Mouse (Mus musculus) embryonic facial prominence, embryonic 12.5 days (tissue): Measurements from ENCODE around the gene Gm8765. TPM values are rescaled to one million over a fixed set of nuclear protein-coding genes. Genes with fewer than 3 reads are reported as not detected.
"Not testable (repeated sequence)": the region's sequence is repeated elsewhere in the genome, so short reads cannot be mapped to it uniquely, and the experiment has no call there.

Experiments used
- ATAC-seq: fragments of 200-750 bp; cut with Nextera tagmentation; 2 replicates; pipeline ENCODE4 v1.8.0; 2017; ENCODE audit not compliant: insufficient number of reproducible peaks, insufficient read depth, low FRiP score, low TSS enrichment
- H3K27ac ChIP-seq: fragments of 300-500 bp; sonication (generic); 2 replicates; pipeline ENCODE4 v1.5.1; 2016; ENCODE audit warnings: mild to moderate bottlenecking
- H3K27me3 ChIP-seq: fragments of 300-500 bp; sonication (generic); 2 replicates; pipeline ENCODE4 v1.6.1; 2016; ENCODE audit warnings: mild to moderate bottlenecking, moderate library complexity
- H3K36me3 ChIP-seq: fragments of 300-500 bp; sonication (generic); 2 replicates; pipeline ENCODE4 v1.6.1; 2016; ENCODE audit warnings: mild to moderate bottlenecking
- H3K4me1 ChIP-seq: fragments of 300-500 bp; sonication (generic); 2 replicates; pipeline ENCODE4 v1.6.1; 2016
- H3K4me2 ChIP-seq: fragments of 300-500 bp; sonication (generic); replicated peaks from 2 replicates; pipeline ENCODE4 v1.6.1; 2016; ENCODE audit warnings: mild to moderate bottlenecking, moderate library complexity
- H3K4me3 ChIP-seq: fragments of 300-500 bp; sonication (generic); 2 replicates; pipeline ENCODE4 v1.5.1; 2016; ENCODE audit warnings: mild to moderate bottlenecking
- H3K9ac ChIP-seq: fragments of 300-500 bp; sonication (generic); 2 replicates; pipeline ENCODE4 v1.6.1; 2016; ENCODE audit warnings: mild to moderate bottlenecking, moderate library complexity
- H3K9me3 ChIP-seq: fragments of 300-500 bp; sonication (generic); 2 replicates; pipeline ENCODE4 v1.6.1; 2016; ENCODE audit warnings: mild to moderate bottlenecking, moderate library complexity
- WGBS: fragments of 180-500 bp; shearing (Covaris S2); methylation state at CpG from one replicate; pipeline ENCODE4 v1.1.7; 2016; 5-methylcytosine and 5-hydroxymethylcytosine counted together
- microRNA-seq: library from miRNA; unstranded; fragments of <30 nt; microRNA quantifications from one replicate; pipeline ENCODE4, GENCODE M21; 2017
- polyA plus RNA-seq: library from polyadenylated mRNA; unstranded; fragments of >200 nt; fragmentation: Nextera tagmentation; extraction: Ambion mirVana; gene quantifications from 2 replicates; pipeline ENCODE4 v1.2.1, GENCODE M21; 2016

Gm8765 gene
- polyA plus RNA-seq, result not detected in 2 replicates

- WGBS, result 12% methylated on average over 1 of the region's 2 CpGs
- ATAC-seq, H3K4me1 ChIP-seq, H3K27ac ChIP-seq, H3K4me3 ChIP-seq, H3K9ac ChIP-seq, H3K36me3 ChIP-seq, H3K9me3 ChIP-seq, H3K4me2 ChIP-seq, H3K27me3 ChIP-seq: not testable (repeated sequence)
Measured at GRCm38 (mm10) chr13:50698012-50698411, at the start of gene Gm8765. Gene Gm8765, plus strand, starts transcription at chr13:50698312.

DNA sequence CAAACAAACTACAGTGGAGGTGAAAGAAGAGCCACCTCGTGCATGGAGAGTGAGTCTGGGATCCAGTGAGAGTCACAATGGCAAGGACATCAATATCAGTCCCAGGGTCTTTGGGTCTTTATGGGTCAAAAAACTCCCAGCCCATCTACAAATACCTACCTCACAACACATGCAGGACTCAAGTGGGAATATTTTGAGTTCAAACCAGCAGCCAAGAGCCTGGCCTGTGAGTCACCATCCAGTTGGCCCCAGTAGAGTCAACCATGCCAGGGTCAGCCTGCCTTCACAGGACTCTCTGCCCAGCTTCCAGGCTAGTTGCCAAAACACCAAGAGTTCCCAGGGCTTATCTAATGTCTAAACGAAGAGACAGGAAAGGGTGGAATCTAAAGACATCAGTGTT lies 49.3 kb upstream of the Gm8765 start:
- H3K4me3 ChIP-seq, H3K4me1 ChIP-seq, H3K4me2 ChIP-seq, ATAC-seq, H3K27me3 ChIP-seq, H3K27ac ChIP-seq, H3K9ac ChIP-seq, H3K9me3 ChIP-seq, H3K36me3 ChIP-seq: not testable (repeated sequence)
- 80% methylated on average over 2 of the region's 2 CpGs for WGBS

GRCm38 (mm10) chr13:50750282-50750681 lies 52.2 kb downstream of the Gm8765 start:
- not testable (repeated sequence) for H3K27me3 ChIP-seq, H3K9me3 ChIP-seq, H3K4me1 ChIP-seq, H3K4me3 ChIP-seq, H3K9ac ChIP-seq, ATAC-seq, H3K27ac ChIP-seq, H3K36me3 ChIP-seq, H3K4me2 ChIP-seq

DNA sequence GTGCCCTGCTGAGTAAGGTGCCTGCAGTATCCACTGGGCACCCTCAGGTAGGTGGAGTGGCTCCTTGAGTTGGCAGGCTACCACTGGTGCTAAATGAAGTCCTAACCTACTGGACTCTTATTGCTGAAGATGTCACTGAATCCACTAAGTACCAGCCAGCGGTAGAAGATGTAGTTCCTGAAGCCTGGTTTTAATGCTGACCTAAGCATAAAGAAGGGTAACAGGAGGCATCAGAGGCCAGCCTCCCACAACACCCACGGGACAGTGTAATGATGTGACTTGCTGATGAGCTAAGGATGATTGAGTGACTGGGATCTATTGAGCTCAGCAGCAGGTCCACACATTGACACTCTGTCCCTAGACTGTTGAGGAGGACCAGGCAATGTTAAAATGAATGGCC lies 53.6 kb downstream of the Gm8765 start:
- Histone ChIP-seq H3K27ac (no peak overlapping the region), H3K27me3 (no peaks in the 10 kb centered on the region), H3K4me2 (no peak overlapping the region), H3K9me3 (no peaks in the 10 kb centered on the region), H3K9ac (no peak overlapping the region), H3K36me3 (no peaks in the 10 kb centered on the region), H3K4me3 (no peak overlapping the region), H3K4me1 (no peaks in the 10 kb centered on the region)
- 85% methylated on average over 2 of the region's 2 CpGs for WGBS
- ATAC-seq, result peak; percentile 54; the same call in 1 of the 2 replicates

DNA sequence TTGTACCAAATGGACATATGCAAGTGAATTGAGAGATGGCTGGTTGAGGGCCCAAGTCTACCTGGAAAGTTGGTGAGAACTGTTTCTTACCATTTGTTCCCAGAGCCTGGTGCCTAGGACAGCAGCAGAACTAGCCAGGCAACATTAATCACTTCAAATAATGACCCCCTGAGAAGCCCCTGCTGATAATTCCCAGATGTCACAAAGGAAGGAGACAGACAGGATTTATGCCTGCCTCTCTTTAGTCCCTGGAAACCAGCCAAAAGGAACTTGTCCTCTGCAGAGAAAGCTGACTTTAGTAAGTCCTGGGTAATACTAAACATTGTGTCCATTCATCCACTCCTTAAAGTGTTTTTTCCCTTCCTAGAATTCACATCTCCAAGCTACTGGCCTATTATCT lies 54.8 kb downstream of the Gm8765 start:
- H3K4me2 ChIP-seq, H3K9me3 ChIP-seq, H3K4me3 ChIP-seq, H3K27me3 ChIP-seq, ATAC-seq, H3K4me1 ChIP-seq, H3K36me3 ChIP-seq, H3K27ac ChIP-seq, H3K9ac ChIP-seq: not testable (repeated sequence)

Small RNAs within 50 kb of the gene (microRNA-seq; reads per million reads assigned to microRNA genes)
- not detected for gene Gm23952

Other genes with a start within 250 kb of the Gm8765 start
- gene Nutm2, start 231.0 kb upstream of the Gm8765 start, polyA plus RNA-seq, result not detected in 2 replicates
- gene Gm904, start 55.1 kb upstream of the Gm8765 start, polyA plus RNA-seq, result not detected in 2 replicates